Mouse (Mus musculus) forebrain, embryonic 12.5 days (tissue): Measurements from ENCODE around the gene Gck. TPM values are rescaled to one million over a fixed set of nuclear protein-coding genes. Genes with fewer than 3 reads are reported as not detected.
A peak's percentile ranks its signal among the peaks of the same experiment; 100 is the strongest.

Experiments used
- ATAC-seq: fragments of 200-750 bp; cut with Nextera tagmentation; 2 replicates; pipeline ENCODE4 v1.8.0; 2017; ENCODE audit warnings: moderate TSS enrichment; ENCODE audit not compliant: low FRiP score
- H3K27ac ChIP-seq: fragments of 300-500 bp; sonication (generic); 2 replicates; pipeline ENCODE4 v1.5.1; 2016; ENCODE audit warnings: mild to moderate bottlenecking
- H3K27me3 ChIP-seq: fragments of 300-500 bp; sonication (generic); 2 replicates; pipeline ENCODE4 v1.6.1; 2016; ENCODE audit warnings: mild to moderate bottlenecking
- H3K36me3 ChIP-seq: fragments of 300-500 bp; sonication (generic); replicated peaks from 2 replicates; pipeline ENCODE4 v1.6.1; 2016; ENCODE audit warnings: mild to moderate bottlenecking
- H3K4me1 ChIP-seq: fragments of 300-500 bp; sonication (generic); 2 replicates; pipeline ENCODE4 v1.6.1; 2016
- H3K4me2 ChIP-seq: fragments of 300-500 bp; sonication (generic); 2 replicates; pipeline ENCODE4 v1.6.1; 2016; ENCODE audit warnings: mild to moderate bottlenecking, moderate library complexity
- H3K4me3 ChIP-seq: fragments of 300-500 bp; sonication (generic); replicated peaks from 2 replicates; pipeline ENCODE4 v1.5.1; 2016; ENCODE audit warnings: mild to moderate bottlenecking
- H3K9ac ChIP-seq: fragments of 300-500 bp; sonication (generic); 2 replicates; pipeline ENCODE4 v1.6.1; 2016; ENCODE audit warnings: mild to moderate bottlenecking
- H3K9me3 ChIP-seq: fragments of 300-500 bp; sonication (generic); 2 replicates; pipeline ENCODE4 v1.6.1; 2016
- WGBS: fragments of 180-500 bp; shearing (Covaris S2); methylation state at CpG from one replicate; pipeline ENCODE4 v1.1.7; 2016; 5-methylcytosine and 5-hydroxymethylcytosine counted together
- polyA plus RNA-seq: library from polyadenylated mRNA; unstranded; fragments of >200 nt; fragmentation: Nextera tagmentation; extraction: Ambion mirVana; gene quantifications from 2 replicates; pipeline ENCODE4 v1.2.1, GENCODE M21; 2016

Gck gene
- polyA plus RNA-seq, 1 experiment from 2014 or later, result 3.5 TPM

DNA sequence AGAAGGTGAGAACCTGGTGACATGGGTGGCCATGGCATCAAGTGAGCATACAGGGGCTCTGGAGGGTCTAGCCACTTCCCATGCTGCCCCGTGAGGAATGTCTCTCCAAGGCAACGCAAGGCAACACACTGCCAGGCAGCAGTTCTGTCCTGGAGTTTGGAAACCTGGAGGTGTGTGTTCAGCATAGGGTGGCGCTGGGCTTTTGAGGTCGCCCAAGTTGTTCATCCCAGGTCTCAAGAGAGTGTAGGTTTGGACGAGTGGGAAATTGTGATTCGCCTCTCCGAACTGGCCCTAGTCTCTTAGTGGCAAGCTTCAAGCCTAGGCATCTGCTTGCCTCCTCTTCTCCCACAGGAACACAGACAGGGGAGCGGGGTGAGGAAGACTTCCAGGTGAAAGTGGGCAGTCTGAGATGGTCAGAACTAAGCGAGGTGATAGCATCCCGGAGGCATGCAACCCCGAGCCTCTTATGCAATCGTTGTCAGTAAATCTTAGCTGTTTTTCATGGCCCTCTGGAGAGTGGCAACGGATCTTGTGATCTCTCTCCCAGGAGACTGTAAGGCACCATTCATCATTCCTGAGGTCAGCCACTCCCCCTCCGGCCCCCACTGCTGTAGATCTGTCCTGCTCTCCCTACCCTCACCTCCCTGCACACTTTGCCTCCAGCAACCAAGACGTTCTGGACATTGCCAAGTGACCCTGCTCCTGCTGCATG is 87.3 kb downstream of the Gck start:
- 36% methylated on average over 15 of the region's 15 CpGs for WGBS
- Histone ChIP-seq H3K27me3 (peaks cover 56% of the 10 kb centered on the region), H3K4me1 (peaks cover 13% of the 10 kb centered on the region), H3K9me3 (0 out of 2 replicates have a peak, but pooled peaks cover 3% of the 10 kb centered on the region), H3K9ac (no peak overlapping the region), H3K4me3 (peak overlapping the region; percentile 33), H3K36me3 (no peaks in the 10 kb centered on the region), H3K4me2 (peak overlapping the region; percentile 57), H3K27ac (no peak overlapping the region)
- no peak for ATAC-seq

DNA sequence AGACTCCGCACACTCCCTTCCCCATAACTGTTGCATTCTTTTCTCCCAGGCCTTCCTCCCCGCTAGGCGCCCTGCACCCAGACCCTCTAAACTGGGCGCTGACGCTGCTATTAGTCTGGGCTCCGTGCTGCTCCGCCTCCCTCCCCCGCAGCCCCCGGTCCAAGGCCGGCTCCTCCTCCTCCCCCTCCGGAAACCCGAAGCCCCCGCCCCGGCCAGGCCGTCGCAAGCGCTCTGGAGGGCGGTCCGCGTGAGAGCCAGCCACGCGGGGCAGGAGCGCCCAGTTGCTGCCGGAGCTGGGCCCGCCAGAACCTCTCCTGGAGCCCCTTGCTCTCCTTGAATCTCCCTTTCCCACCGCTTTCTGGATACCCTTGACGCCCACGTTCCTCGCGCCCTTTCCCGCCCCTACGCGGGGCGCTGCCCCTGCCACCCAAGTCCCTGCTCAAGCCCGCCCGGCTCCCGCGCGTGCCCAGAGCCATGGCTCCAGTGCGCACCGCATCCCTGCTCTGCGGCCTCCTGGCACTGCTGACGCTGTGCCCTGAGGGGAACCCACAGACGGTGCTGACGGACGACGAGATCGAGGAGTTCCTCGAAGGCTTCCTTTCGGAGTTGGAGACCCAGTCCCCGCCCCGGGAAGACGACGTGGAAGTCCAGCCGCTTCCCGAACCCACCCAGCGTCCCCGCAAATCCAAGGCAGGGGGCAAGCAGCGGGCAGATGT is 88.0 kb downstream of the Gck start, which contains the start of gene Aebp1:
Aebp1 (plus strand) TSS at position 270 of the 716 bp plus-strand sequence.
- no peak within 1 kb of the TSS for H3K27ac ChIP-seq
- H3K4me1 ChIP-seq, result peaks cover 13% of the 10 kb centered on the region
- H3K4me2 ChIP-seq, result peak within 1 kb of the TSS; percentile 57
- H3K27me3 ChIP-seq, result peaks cover 56% of the 10 kb centered on the region
- peak within 1 kb of the TSS; percentile 33 for H3K4me3 ChIP-seq
- peak within 1 kb of the TSS; percentile 40 for H3K9ac ChIP-seq
- H3K9me3 ChIP-seq, result 0 out of 2 replicates have a peak, but pooled peaks cover 3% of the 10 kb centered on the region
- no peaks in the 10 kb centered on the region for H3K36me3 ChIP-seq
- ATAC-seq, result peak; percentile 46; the same call in 1 of the 2 replicates
- WGBS, result 4% methylated on average over 58 of the region's 59 CpGs

DNA sequence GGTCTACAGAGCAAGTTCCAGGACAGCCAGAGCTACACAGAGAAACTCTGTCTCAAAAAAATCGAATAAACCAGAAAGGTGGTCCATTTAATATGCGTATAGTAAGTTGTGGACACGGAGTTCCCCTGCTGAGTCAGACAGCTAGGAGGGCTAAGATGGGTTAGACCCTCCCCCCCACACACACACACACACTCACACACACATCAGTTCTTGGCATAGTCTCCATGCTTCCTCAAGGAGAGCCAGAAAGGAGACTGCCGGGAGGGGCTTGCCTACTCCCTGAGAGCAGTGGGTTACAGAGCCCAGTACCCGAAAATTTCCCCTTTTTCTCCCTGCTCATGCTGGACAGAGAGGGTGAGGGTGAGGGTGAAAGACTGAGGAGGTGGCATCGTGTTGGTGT is 89.2 kb downstream of the Gck start:
- WGBS, result 56% methylated on average over 6 of the region's 6 CpGs
- no peak for ATAC-seq
- H3K4me2 ChIP-seq, result no peak overlapping the region
- H3K9me3 ChIP-seq, result 0 out of 2 replicates have a peak, but pooled peaks cover 3% of the 10 kb centered on the region
- H3K9ac ChIP-seq, result no peak overlapping the region
- H3K27ac ChIP-seq, result no peak overlapping the region
- peaks cover 60% of the 10 kb centered on the region for H3K27me3 ChIP-seq
- no peaks in the 10 kb centered on the region for H3K36me3 ChIP-seq
- H3K4me3 ChIP-seq, result no peak overlapping the region
- peaks cover 13% of the 10 kb centered on the region for H3K4me1 ChIP-seq

DNA sequence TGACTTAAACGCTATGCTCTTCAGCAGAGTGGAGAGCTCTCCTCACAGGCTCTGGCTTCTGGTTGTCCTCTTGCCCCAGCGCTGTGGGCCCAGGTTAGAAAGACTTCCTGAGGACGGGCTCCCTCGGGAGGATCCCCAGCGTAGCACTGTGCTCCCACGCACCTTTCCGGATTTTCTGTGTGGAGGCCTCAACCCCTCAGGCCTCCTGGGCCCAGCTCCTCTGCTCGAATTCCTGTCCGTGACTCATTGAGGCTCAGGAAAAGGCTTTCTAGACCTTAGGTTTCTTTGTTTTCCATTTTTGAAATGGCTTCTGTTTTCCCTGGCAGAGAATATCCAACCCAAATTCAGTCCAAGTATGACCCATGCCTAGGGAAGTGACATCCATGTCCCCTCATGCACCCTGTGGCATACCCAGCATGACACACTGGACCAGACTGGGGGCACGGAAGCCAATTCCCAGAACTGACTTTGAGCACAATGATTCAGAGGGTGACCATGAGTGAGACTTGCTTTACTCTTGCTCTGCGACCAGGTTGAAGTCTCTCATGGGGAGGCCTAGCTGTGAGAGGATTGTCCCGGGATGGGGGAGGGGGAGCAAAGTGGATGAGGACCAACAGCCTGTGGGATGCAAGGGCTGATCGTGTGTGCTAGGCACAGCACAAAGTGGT is 89.9 kb downstream of the Gck start:
- Histone ChIP-seq H3K27ac (no peak overlapping the region), H3K9ac (no peak overlapping the region), H3K4me3 (no peak overlapping the region), H3K4me2 (no peak overlapping the region), H3K27me3 (peaks cover 60% of the 10 kb centered on the region), H3K9me3 (0 out of 2 replicates have a peak, but pooled peaks cover 3% of the 10 kb centered on the region), H3K4me1 (peaks cover 13% of the 10 kb centered on the region), H3K36me3 (no peaks in the 10 kb centered on the region)
- 88% methylated on average over 13 of the region's 13 CpGs for WGBS
- no peak for ATAC-seq

DNA sequence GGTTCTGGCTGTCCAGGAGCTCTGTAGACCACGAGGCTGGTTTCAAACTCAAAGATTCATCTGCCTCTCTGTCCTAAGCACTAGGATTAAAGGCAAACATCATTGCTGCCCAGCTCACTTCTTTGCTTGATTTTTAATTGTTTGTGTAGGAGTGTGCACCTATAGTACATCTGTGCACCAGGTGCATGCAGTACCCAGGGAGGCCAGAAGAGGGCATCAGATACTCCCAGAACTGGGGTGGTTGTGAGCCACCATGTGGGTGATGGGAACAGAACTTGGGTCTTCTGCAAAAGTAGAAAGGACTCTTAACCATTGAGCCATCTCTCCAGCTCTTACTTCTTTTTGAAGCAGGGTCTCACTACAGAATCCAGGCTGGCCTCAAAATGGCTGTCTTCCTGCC is 91.2 kb downstream of the Gck start:
- Histone ChIP-seq H3K9me3 (0 out of 2 replicates have a peak, but pooled peaks cover 3% of the 10 kb centered on the region), H3K4me2 (no peak overlapping the region), H3K4me3 (no peak overlapping the region), H3K4me1 (peaks cover 13% of the 10 kb centered on the region), H3K27ac (no peak overlapping the region), H3K36me3 (no peaks in the 10 kb centered on the region), H3K9ac (no peak overlapping the region), H3K27me3 (peaks cover 49% of the 10 kb centered on the region)
- WGBS, result 61% methylated on average over 1 of the region's 1 CpGs
- ATAC-seq, result no peak

DNA sequence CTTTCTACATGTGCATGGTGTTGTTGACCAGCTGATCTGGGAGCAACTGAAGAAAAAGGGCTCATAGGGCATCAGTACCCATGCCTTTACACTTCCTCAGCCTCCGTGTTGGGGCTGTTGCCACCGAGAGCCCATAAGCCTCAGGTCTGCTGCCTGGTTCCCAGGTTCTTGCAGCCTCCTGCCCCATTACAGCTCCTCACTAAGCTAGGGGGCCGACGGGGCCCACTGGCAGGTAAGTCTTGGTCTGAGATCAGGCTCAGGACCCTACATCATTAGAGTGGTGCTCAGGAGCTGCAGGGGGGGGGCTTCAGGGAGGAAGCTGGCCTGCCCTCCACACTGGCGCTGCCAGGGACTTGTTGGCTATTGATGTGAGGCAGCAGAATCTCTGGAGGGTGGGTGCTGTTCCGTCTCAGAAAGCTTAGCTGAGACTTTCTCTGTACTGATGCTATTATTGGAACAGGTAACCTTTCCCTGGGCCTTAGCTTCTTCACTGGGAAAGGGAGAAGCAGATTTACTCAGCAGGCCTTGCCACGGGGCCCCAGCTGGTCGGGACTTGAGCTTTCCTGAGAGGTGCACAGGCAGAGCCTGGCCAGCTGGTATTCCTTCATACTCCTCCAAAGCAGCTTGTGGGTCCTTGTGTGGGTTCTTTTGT is 93.3 kb downstream of the Gck start:
- H3K4me1 ChIP-seq, result peaks cover 7% of the 10 kb centered on the region
- H3K4me2 ChIP-seq, result no peak overlapping the region
- no peaks in the 10 kb centered on the region for H3K36me3 ChIP-seq
- WGBS, result 83% methylated on average over 8 of the region's 8 CpGs
- 0 out of 2 replicates have a peak, but pooled peaks cover 3% of the 10 kb centered on the region for H3K9me3 ChIP-seq
- no peak overlapping the region for H3K27ac ChIP-seq
- peaks cover 28% of the 10 kb centered on the region for H3K27me3 ChIP-seq
- no peak overlapping the region for H3K9ac ChIP-seq
- no peak for ATAC-seq
- no peak overlapping the region for H3K4me3 ChIP-seq

DNA sequence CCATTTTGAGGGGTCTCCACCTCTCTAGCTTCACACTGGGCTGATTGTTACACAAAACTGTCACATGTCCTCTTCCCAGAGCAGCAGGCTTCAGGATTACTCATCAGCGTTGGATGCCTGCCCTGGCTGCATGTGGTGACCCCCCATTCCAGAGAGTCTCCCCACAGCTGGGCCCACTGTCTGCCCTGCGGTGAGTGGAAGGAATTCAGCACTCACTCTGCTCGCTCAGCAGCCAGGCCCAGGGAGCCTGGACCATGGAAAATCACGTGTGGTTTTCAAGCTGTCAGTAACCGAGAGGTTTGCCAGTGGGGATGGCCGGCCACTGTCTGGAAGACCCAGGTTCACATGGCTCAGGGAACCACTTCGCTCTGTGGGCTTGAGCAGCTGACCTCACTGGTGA is 94.0 kb downstream of the Gck start:
- no peak overlapping the region for H3K9ac ChIP-seq
- no peak overlapping the region for H3K4me2 ChIP-seq
- H3K4me1 ChIP-seq, result 0 out of 2 replicates have a peak, but pooled peaks cover 2% of the 10 kb centered on the region
- no peaks in the 10 kb centered on the region for H3K36me3 ChIP-seq
- peaks cover 21% of the 10 kb centered on the region for H3K27me3 ChIP-seq
- WGBS, result 48% methylated on average over 7 of the region's 7 CpGs
- ATAC-seq, result no peak
- no peak overlapping the region for H3K4me3 ChIP-seq
- H3K9me3 ChIP-seq, result 0 out of 2 replicates have a peak, but pooled peaks cover 3% of the 10 kb centered on the region
- no peak overlapping the region for H3K27ac ChIP-seq

DNA sequence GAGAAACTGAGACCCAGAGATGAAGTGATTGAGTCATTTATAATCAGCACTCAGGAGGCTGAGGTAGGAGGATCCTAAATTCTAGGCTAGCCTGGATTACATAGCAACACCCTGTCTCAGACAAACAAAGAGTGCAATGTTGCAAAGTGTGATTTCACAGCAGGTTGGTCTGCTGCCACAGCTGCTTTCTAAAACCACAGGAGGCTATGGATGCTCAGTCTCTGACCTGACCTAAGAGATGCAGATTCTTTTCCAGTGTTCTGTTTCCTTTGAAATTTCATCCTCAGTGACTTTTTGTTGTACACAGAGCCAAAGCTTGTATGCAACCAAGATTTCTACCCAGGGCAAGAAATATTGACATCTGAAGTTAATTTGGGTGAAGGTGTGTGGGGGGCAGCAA is 94.4 kb downstream of the Gck start:
- H3K9ac ChIP-seq, result no peak overlapping the region

DNA sequence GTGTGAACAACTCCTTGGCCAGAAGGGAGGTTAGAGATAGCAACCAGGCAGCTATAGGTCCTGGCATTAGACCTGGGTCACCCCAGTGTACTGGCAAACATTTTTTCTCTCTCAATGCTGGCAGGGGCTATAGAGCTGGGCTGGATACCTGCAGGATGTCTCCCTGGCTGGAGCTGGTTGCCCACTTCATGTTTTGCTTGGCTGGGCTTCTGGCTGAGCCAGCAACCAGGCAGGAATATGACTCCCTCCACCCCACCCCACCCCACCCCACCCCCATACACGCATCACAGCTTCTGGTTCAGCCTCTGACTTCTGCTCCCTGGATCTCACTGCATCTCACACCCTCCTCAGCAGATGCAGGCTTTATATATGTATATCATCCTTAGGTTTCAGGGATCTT is 97.6 kb downstream of the Gck start:
- Histone ChIP-seq H3K27ac (no peak overlapping the region), H3K4me1 (peaks cover 2% of the 10 kb centered on the region; the same call in 1 of the 2 replicates), H3K9ac (no peak overlapping the region), H3K9me3 (no peaks in the 10 kb centered on the region), H3K4me2 (no peak overlapping the region), H3K36me3 (no peaks in the 10 kb centered on the region), H3K27me3 (0 out of 2 replicates have a peak, but pooled peaks cover 4% of the 10 kb centered on the region), H3K4me3 (no peak overlapping the region)
- WGBS, result 79% methylated on average over 1 of the region's 1 CpGs
- ATAC-seq, result no peak

More for the DNA sequence above, 94.4 kb downstream of the Gck start:
- Histone ChIP-seq H3K27me3 (peaks cover 16% of the 10 kb centered on the region), H3K4me3 (no peak overlapping the region), H3K27ac (no peak overlapping the region), H3K36me3 (no peaks in the 10 kb centered on the region), H3K4me2 (no peak overlapping the region), H3K4me1 (no peaks in the 10 kb centered on the region), H3K9me3 (0 out of 2 replicates have a peak, but pooled peaks cover 3% of the 10 kb centered on the region)
- no peak for ATAC-seq

DNA sequence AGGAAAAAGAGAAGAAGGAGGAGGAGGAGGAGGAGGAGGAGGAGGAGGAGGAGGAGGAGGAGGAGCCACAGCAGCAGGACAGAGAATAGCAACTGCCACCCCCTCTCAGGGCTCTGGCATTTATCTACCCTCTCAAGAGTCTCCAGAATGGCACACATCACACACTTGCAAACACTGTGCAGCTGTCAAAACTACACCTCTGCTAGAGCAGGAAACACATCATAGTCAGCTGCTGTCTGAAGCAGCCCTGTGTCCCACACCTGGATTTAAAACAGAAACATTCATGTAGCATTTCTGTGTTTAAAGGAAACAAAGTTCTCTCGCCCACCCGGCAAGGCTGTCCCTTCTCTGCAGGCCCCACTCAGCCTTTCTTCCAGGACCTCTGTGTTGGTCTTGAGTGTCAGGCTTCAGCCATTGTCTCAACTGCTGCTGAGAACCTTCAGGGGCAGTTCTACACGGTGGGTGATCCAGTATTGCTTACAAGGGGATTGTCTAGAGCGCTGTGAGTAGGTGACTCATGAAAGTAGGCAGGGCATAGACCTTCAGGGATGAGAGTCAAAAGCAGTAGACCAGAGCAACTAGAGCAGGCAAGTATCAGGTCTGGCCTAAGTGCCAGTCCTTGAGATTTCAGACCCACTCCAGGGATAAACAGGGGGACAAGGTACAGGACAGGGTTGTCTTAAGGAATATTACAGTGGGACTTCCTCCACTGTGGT is 98.7 kb downstream of the Gck start:
- 51% methylated on average over 4 of the region's 4 CpGs for WGBS
- Histone ChIP-seq H3K27ac (no peak overlapping the region), H3K4me3 (no peak overlapping the region), H3K27me3 (0 out of 2 replicates have a peak, but pooled peaks cover 4% of the 10 kb centered on the region), H3K36me3 (no peaks in the 10 kb centered on the region), H3K4me1 (peaks cover 2% of the 10 kb centered on the region; the same call in 1 of the 2 replicates), H3K4me2 (no peak overlapping the region), H3K9me3 (no peaks in the 10 kb centered on the region), H3K9ac (no peak overlapping the region)
- no peak for ATAC-seq
